Mouse (Mus musculus) layer of hippocampus, postnatal 36 days (tissue): ENCODE data around the gene Nhlrc1. TPM values are rescaled to one million over a fixed set of nuclear protein-coding genes. Genes with fewer than 3 reads are reported as not detected.

Experiments
- DNase-seq, 2 experiments: peaks; one replicate each; pipeline ENCODE4 v3.0.0; 2022
- total RNA-seq, 2 experiments: library from RNA; stranded (reverse); gene quantifications; 2 replicates each; pipeline ENCODE4 v1.2.3; 2021

The Nhlrc1 gene
- 10 to 100 TPM; 18.9 to 19.5 TPM for total RNA-seq

GRCm38 (mm10) chr13:47014334-47015194 lies at the start of gene Nhlrc1:
Gene Nhlrc1, minus strand, starts transcription at chr13:47014850.
- DNase-seq: peak; percentile 85 to 86

DNA sequence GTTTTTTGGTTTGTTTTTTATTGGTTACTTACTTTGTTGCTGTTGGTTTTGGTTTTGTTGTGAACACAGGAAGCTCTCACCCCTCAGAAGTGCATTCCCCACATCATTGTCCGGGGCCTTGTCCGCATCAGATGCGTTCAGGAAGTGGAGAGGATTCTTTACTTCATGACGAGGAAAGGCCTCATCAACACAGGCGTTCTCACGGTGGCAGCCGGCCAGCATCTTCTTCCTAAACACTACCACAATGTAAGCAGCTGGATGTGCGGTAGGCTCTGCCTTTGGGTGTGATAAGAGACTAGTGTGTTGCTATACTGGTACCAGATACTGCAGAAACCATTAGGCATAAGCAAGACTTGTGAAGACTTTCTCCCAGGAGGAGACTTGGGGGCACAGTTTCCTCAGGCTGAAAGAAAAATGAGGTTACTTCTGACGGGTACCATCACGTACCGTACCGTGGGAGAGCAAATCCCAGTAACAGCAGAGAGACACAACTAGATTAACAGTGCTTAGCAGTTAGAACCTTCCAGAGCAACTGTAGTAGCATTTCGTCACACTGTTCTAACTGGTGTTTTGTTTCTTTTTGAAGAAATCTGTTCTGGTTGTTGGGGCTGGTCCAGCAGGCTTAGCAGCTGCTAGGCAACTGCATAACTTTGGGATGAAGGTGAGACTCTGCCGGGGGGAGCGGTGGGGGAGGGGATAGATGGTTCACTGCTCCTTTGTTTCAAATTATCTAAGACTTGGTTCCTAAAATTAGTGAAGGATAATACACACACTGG lies 49.5 kb upstream of the Nhlrc1 start:
- no peak for DNase-seq

DNA sequence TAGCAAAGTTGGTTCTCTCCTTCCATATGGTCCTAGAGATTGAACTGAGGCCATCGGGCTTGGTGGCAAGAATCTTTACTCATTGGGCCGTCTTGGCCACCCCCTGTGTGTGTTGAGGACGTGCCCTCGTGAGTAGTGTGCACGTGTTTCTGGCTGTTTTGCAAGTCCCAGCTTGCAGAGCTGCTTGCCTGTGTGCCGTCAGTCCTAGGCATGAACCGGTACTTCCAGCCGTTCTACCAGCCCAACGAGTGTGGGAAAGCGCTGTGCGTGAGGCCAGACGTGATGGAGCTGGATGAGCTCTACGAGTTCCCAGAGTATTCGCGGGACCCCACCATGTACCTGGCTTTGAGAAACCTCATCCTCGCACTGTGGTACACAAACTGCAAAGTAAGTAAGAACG lies 48.1 kb upstream of the Nhlrc1 start:
- no peak for DNase-seq

DNA sequence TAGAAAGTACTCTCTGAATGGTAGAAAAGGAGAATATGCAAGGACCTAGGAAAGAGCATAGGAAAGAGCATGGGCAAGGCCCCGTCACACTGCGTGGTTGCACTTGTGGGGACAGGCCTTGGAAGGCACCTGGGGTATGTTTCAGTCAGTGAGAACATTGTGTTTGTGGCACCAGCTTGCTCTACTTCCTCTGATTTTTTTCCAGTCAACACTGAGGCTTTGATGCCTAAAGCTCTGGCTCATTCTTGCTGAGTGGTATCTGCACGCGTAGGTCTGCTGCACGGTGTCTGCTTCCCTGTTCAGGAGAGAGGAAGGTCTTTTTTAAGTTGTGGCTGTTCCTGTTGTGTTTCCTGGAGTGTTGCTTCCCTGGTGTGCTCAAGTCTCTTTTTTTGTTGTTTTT lies 42.1 kb upstream of the Nhlrc1 start:
- no peak for DNase-seq

- peak in 1 of 2 experiments; percentile 32 for DNase-seq
Measured at GRCm38 (mm10) chr13:47056126-47056525, 41.5 kb upstream of the Nhlrc1 start.

DNA sequence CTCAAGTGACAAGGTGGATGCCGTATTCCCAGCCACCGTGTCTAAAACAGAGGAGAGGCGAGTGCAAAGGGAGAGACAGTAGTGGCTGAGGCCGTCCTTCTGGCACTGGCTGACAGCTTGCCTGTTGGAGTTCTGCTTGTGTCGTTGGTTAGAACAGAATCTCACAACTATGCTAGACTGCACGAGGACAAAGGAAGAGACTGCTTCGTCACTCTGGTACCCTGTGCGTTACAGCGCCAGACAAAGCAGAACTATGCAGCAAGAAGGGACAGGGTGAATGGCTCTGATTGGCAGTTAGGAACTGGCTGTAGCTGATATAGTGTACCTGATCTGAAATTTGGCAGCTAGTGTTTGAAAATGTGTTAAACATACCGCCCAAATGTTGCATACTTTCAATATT lies 39.3 kb upstream of the Nhlrc1 start:
- DNase-seq: no peak

- no peak for DNase-seq
Measured at GRCm38 (mm10) chr13:47050009-47050408, 35.4 kb upstream of the Nhlrc1 start.

GRCm38 (mm10) chr13:47047996-47048395 lies 33.3 kb upstream of the Nhlrc1 start:
- DNase-seq: no peak

- no peak for DNase-seq
Measured at GRCm38 (mm10) chr13:47044617-47044947, 29.9 kb upstream of the Nhlrc1 start, which contains the start of gene Tpmt. Gene Tpmt, minus strand, starts transcription at chr13:47044737.

DNA sequence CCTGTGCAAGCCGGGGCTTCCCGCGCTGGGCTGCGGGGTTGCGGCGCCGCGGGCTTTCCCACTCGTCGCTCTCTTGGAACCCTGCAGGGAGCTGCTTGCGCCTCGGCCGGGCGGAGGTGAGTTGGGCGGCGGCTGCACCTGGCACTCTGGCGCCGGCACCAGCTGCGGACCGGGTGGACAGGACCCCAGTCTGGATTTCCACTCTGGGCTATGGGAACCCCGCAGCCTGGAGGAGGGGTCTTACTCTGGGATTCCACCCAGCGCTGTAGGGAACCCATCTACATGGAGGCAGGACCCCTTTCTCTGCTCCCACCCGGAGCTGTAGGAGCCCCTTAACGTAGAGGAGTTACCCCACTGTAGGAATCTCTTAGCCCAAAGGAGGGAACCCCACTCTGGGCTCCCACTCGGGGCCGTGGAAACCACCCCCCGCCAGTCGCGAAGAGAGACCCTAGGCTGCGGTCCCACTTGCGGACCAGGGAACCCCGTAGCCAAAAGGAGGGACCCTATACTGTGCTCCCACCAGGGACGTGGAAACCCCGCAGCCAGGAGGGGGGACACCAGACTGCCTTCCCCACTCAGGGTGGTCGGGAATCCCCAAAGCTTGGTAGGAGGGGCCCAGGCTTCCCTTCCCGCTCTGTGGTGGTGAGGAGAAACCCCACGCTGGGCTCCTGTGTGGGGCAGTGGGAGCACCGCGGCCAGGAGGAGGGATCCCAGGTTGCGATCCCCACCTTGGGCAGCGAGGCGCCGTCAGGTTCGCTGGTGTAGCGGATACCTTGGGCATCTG lies 29.4 kb upstream of the Nhlrc1 start:
- DNase-seq: no peak

DNA sequence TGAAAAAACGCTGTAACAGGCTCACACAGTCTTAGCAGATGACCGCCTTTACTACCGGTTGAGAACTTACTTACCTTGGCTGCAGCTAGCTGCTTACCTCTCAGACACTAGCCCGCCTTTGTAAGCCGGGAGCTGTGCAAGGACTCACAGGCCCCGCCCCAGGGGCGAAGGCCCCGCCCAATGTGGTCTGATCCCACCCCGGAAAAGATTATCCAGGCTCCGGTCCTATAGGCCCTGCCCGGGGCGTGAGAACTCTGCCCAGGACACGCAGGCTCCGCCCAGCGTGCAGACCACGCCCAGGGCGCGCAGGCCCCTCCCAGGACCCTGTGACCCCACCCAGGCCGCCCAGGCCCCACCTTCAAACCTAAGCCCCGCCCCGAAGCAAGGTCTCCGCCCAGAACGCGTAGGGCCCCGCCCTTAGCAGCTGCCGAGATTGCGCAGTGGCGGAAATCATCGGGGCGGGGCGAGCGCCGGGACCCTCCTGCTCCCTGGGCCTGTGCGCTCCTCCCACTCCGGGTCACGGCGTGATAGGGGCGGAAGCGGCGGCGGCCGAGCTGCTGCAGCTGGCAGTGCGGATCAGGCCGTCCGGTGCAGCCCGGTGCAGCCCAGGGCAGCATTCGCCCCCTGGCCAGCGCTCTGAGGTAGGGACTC lies 28.5 kb upstream of the Nhlrc1 start, which contains the start of gene Kdm1b:
Gene Kdm1b, plus strand, starts transcription at position 470 of the 651 bp plus-strand sequence.
- DNase-seq: peak; percentile 98 to 99

GRCm38 (mm10) chr13:47042024-47042633 lies 27.5 kb upstream of the Nhlrc1 start:
- DNase-seq: no peak

- DNase-seq: no peak
Measured at GRCm38 (mm10) chr13:47040061-47040460, 25.4 kb upstream of the Nhlrc1 start.

GRCm38 (mm10) chr13:47037946-47038345 lies 23.3 kb upstream of the Nhlrc1 start:
- DNase-seq: no peak

DNA sequence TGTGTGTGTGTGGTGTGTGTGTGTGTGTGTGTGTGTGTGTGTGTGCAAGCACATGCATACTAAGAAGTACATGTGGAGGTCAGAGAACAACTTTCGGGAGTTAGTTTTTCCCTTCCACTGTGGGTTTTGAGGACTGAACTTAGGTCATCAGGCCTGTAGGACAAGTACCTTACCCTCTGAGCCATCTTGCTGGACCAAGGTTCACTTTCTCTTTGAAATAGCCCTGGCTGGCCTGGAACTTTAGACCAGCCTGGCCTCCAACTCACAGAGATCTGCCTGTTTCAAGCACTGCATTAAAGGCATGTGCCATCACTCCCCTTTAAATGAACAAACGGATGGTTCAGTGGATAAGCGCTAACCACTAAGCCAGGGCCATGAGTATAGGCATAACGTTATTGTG lies 19.0 kb upstream of the Nhlrc1 start:
- DNase-seq: no peak

DNA sequence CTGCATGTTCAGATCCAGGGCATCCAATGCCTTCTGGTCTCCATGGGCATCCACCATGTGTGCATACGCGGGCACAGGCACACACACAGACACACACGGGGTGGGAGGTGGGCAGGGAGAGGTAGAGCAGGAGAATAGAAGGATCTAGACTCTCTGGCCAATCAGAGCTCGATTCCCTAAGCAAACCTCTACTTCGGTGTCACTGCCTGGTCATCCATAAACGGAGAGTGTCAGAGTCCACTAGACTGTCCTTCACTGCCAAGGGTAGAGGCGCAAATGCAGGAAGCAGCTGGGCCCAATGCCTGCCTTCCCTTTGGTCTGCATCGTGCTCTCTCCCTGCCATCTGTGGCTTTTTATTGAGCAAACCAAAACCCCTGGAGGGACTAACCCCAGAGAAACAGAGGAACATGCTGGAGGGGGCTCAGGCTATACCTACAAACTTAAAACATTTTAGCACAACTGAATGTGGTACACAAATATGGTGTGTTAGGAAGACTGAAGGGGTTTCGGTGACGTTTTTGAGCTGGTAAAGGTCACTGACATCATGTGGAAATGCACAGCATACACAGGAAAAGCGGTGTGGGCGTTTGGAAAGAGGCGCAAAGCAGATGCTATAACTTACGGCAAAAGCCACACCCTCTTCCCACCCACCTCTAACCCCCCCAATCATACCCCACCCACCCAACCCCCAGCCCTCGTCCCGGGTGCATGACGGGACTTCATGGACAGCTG lies 15.9 kb upstream of the Nhlrc1 start:
- no peak for DNase-seq

DNA sequence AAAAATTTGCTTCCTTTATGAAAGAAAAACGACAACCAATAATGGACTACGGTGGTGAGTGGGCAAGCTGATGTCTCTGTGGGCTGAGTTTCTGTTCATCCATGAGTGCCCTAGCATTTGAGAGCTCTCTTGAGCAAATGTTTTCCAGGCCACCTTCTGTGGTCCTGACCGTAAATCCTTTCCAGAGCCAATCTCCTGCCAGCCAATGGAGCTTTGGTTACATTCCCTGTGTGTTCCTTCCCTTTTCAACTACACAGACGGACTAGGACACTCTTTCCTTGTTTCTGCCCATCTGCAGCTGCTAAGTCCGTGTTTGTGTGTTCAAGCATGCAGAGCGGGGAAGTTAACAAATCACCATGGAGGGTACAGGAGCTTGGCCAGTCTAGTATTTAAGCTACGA lies 6.1 kb upstream of the Nhlrc1 start:
- DNase-seq: no peak

DNA sequence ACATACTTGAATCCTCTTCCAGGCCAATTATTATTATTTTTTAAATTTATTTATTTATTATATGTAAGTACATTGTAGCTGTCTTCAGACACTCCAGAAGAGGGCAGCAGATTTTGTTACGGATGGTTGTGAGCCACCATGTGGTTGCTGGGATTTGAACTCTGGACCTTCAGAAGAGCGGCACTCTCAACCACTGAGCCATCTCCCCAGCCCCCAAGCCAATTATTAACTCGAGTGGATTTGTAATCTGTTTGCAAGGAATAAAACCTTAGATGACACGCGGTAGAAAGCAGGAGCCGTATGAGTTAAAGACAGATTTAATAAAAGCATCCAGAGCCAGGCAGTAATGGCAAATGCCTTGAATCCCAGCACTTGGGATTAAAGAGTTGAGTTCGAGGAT lies 5.1 kb upstream of the Nhlrc1 start:
- DNase-seq: no peak

- DNase-seq: peak; percentile 37 to 48
Measured at GRCm38 (mm10) chr13:47017259-47017658, 2.6 kb upstream of the Nhlrc1 start.

GRCm38 (mm10) chr13:47015195-47015501 lies 498 bp upstream of the Nhlrc1 start:
- no peak for DNase-seq

- DNase-seq: no peak
Measured at GRCm38 (mm10) chr13:47013740-47014139, 910 bp downstream of the Nhlrc1 start.
